In the genomic region with DNA sequence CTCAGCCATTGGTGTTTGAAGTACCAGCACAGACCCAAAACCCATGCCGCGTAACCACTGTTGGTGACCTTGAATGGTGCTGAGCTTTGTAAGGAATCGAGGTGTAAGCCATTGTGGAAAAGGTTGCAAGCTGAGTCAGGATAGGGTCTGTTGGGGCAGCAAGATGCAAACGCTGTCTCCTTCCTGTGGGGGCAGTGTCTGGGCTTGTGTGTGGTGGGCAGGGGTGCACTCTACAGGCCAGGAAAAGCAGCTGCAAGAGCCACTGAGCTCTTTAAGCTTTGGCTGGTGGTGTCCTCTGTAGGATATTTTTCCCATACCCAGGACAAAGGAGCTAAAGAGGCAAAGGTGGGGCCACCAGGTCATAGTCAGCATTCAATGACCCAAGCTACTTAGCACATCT, we compare ENCODE assay signal across 9 mouse cellular contexts. TPM values are rescaled to one million over a fixed set of nuclear protein-coding genes. Genes with fewer than 3 reads are reported as not detected.
A peak's percentile ranks its signal among the peaks of the same experiment; 100 is the strongest.
DNase-seq lines count a peak whose midpoint lies in the region; ATAC-seq and TF ChIP-seq lines count a peak whose summit lies in the region.
"Had no signal": no experiment of that assay in that cellular context is flagged by ENCODE, and none has a peak within 500 bp of the region (broad histone marks: within the 10 kb centered on the region; RNA-seq: fewer than 3 reads in every experiment).

No protein-coding gene starts in this region.

- peaks cover 51% of the 10 kb centered on the region for H3K36me3 ChIP-seq in midbrain, embryonic 13.5 days

- H3K27ac ChIP-seq in cerebellum, adult 2 months (ENCODE audit: insufficient read depth, low read length), result no peak overlapping the region
- H3K27ac ChIP-seq in midbrain, embryonic 13.5 days, result peak overlapping the region; percentile 22; the same call in 1 of the 2 replicates
- H3K27ac ChIP-seq: liver, embryonic 15.5 days had no signal

- no peak for TF ChIP-seq POLR2A in cerebellum, adult 2 months (IDR thresholded peaks at IDR 0.05; ENCODE audit: borderline replicate concordance, insufficient read depth, low read length)

- DNase-seq in cerebellum, adult 2 months, result no peak
- DNase-seq in cerebellum, postnatal 25 days, result no peak
- DNase-seq in 416B (ENCODE audit: low read depth), result peak; percentile 80
- peak; percentile 75 for DNase-seq in embryo, embryonic 11 days
- DNase-seq in induced T-regulatory cell, adult 2 months (ENCODE audit: low read depth), result peak; percentile 54
- DNase-seq in adrenal gland, adult 18-20 months (ENCODE audit: low spot score in 2 of 2), result no peak
- no peak for DNase-seq in ovary, postnatal 10 days (ENCODE audit: low spot score)

- peak; percentile 87 for ATAC-seq in midbrain, embryonic 13.5 days

- H3K27me3 ChIP-seq in cerebellum, adult 2 months (ENCODE audit: control insufficient read depth, insufficient read depth, low read length), result no peaks in the 10 kb centered on the region
- no peaks in the 10 kb centered on the region for H3K27me3 ChIP-seq in midbrain, embryonic 13.5 days
- H3K27me3 ChIP-seq: liver, embryonic 15.5 days had no signal

- H3K9me3 ChIP-seq in midbrain, embryonic 13.5 days, result no peaks in the 10 kb centered on the region
- H3K9me3 ChIP-seq: liver, embryonic 15.5 days had no signal

- peaks cover 29% of the 10 kb centered on the region for H3K4me1 ChIP-seq in cerebellum, adult 2 months (ENCODE audit: control insufficient read depth, insufficient read depth, low read length)
- H3K4me1 ChIP-seq in midbrain, embryonic 13.5 days (replicated peaks), result peaks cover 28% of the 10 kb centered on the region
- H3K4me1 ChIP-seq: liver, embryonic 15.5 days had no signal

- no peak overlapping the region for H3K4me2 ChIP-seq in midbrain, embryonic 13.5 days (replicated peaks)
- H3K4me2 ChIP-seq: liver, embryonic 15.5 days had no signal

- H3K4me3 ChIP-seq in cerebellum, adult 2 months (replicated peaks; ENCODE audit: insufficient read depth, low read depth, low read length), result no peak overlapping the region
- no peak overlapping the region for H3K4me3 ChIP-seq in midbrain, embryonic 13.5 days (replicated peaks)
- H3K4me3 ChIP-seq: liver, embryonic 15.5 days had no signal

- TF ChIP-seq CTCF in cerebellum, adult 2 months (IDR thresholded peaks at IDR 0.05; ENCODE audit: borderline replicate concordance, insufficient read depth, low read depth, low read length), result peak; percentile 75

- no peak overlapping the region; the same call in 1 of the 2 replicates for H3K9ac ChIP-seq in midbrain, embryonic 13.5 days (replicated peaks)
- H3K9ac ChIP-seq: liver, embryonic 15.5 days had no signal

- 76% methylated on average over 4 of the region's 4 CpGs for WGBS in cerebellum, adult 2 months
- 45% methylated on average over 4 of the region's 4 CpGs for WGBS in midbrain, embryonic 13.5 days

RNA-seq across cellular contexts. Expression of a gene that starts 32.0 kb away (rescaled TPM):
- polyA plus RNA-seq in cerebellum, adult 2 months (2012; rRNA removed), result 0.43 and 0.70 TPM in 2 replicates
- polyA plus RNA-seq in midbrain, embryonic 13.5 days (2015; fragmentation: Nextera tagmentation; extraction: Ambion mirVana), result 1.6 and 2.0 TPM in 2 replicates
- total RNA-seq in adrenal gland, adult 18-20 months (2021), result not detected

Comparison
In these comparisons a context has a peak if more than half of its experiments do, and no peak if none do; other contexts are left out.
1. DNase-seq: peak in 416B (single experiment), embryo, embryonic 11 days (single experiment) and induced T-regulatory cell, adult 2 months (single experiment); none in cerebellum, adult 2 months (0 of 2), cerebellum, postnatal 25 days (0 of 2), adrenal gland, adult 18-20 months (0 of 2) and ovary, postnatal 10 days (single experiment).